Mouse (Mus musculus) urinary bladder, adult 2 months (tissue): Measurements from ENCODE around the gene Zim1. TPM values are rescaled to one million over a fixed set of nuclear protein-coding genes. Genes with fewer than 3 reads are reported as not detected.

Source experiments
- DNase-seq: peaks from one replicate; pipeline ENCODE4 v3.0.0; 2022; ENCODE audit warnings: low spot score
- polyA plus RNA-seq: library from polyadenylated mRNA; depleted of rRNA; stranded (reverse); fragments of >200 nt; gene quantifications from 2 replicates; pipeline ENCODE4 v1.2.3, GENCODE M21; 2012; rRNA removed

Gene Zim1
- polyA plus RNA-seq, 1 experiment, result 4.4 TPM

- DNase-seq, result no peak
Observed at GRCm38 (mm10) chr7:6651221-6651620, 45.0 kb downstream of the Zim1 start.

GRCm38 (mm10) chr7:6650526-6650925, 45.7 kb downstream of the Zim1 start:
- DNase-seq, result no peak

- DNase-seq, result no peak
Observed at GRCm38 (mm10) chr7:6645821-6646220, 50.4 kb downstream of the Zim1 start.

GRCm38 (mm10) chr7:6638076-6638475, 58.2 kb downstream of the Zim1 start:
- no peak for DNase-seq

GRCm38 (mm10) chr7:6636741-6637140, 59.5 kb downstream of the Zim1 start:
- DNase-seq, result no peak

- no peak for DNase-seq
Observed at GRCm38 (mm10) chr7:6635831-6636230, 60.4 kb downstream of the Zim1 start.

Other genes with a start within 250 kb of the Zim1 start
- gene Olfr1336, start 240.3 kb downstream of the Zim1 start, polyA plus RNA-seq, result not detected in 2 replicates
- gene Olfr1346, start 229.3 kb downstream of the Zim1 start, polyA plus RNA-seq, result not detected in 2 replicates
- gene Olfr5, start 209.5 kb downstream of the Zim1 start, polyA plus RNA-seq, result not detected in 2 replicates
- not detected in 2 replicates for gene Olfr1347, start 196.7 kb downstream of the Zim1 start, polyA plus RNA-seq
- not detected in 2 replicates for gene Olfr1348, start 187.7 kb downstream of the Zim1 start, polyA plus RNA-seq
- not detected in 2 replicates for gene Olfr1349, start 173.5 kb downstream of the Zim1 start, polyA plus RNA-seq
- gene Olfr1350, start 131.6 kb downstream of the Zim1 start, polyA plus RNA-seq, result not detected in 2 replicates
- gene Peg3, start 34.0 kb upstream of the Zim1 start, polyA plus RNA-seq, result 34.1 and 38.6 TPM in 2 replicates
- gene Usp29, start 34.1 kb upstream of the Zim1 start, polyA plus RNA-seq, result 0.78 and 0.84 TPM in 2 replicates